Mouse (Mus musculus): ENCODE results near the gene Smbd1. TPM values are rescaled to one million over a fixed set of nuclear protein-coding genes. Genes with fewer than 3 reads are reported as not detected.
A peak's percentile ranks its signal among the peaks of the same experiment; 100 is the strongest.

Gene Smbd1
- polyA plus RNA-seq, 1 experiment from 2014 or later, result not detected

DNA sequence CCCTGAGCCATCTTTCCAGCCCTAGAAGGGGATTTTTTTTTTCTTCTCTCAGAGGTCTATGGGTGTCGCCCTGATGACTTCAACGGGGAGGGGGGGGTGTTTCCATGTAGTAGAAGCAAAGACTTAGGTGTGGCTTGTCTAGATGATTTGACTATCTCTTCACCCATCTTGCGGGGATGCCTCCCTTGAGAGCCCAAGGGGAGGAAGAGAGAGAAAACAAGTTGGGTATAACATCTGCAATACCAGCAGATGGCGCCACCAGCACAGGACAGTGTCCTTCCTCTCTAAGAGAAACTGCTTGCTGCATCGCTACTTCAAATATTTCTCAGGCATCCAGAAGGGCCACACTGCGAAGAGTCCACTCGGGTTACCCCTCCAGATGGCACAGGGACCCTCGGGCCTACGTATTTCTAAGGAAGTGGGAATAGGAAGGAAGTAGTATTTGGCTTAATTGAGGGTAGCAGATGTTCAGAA lies 2.6 kb upstream of the Smbd1 start:
- Histone ChIP-seq H3K9me3 (no peaks in the 10 kb centered on the region), H3K4me3 (no peak overlapping the region), H3K36me3 (no peaks in the 10 kb centered on the region), H3K4me1 (peaks cover 15% of the 10 kb centered on the region; the same call in 1 of the 2 replicates), H3K27ac (no peak overlapping the region), H3K9ac (no peak overlapping the region), H3K4me2 (replicated peaks) (no peak overlapping the region), H3K27me3 (no peaks in the 10 kb centered on the region; the same call in 1 of the 2 replicates)
- no peak for ATAC-seq (ENCODE audit: insufficient number of reproducible peaks, insufficient read depth, low FRiP score, low TSS enrichment)
- WGBS, result 2% methylated on average over 9 of the region's 9 CpGs

DNA sequence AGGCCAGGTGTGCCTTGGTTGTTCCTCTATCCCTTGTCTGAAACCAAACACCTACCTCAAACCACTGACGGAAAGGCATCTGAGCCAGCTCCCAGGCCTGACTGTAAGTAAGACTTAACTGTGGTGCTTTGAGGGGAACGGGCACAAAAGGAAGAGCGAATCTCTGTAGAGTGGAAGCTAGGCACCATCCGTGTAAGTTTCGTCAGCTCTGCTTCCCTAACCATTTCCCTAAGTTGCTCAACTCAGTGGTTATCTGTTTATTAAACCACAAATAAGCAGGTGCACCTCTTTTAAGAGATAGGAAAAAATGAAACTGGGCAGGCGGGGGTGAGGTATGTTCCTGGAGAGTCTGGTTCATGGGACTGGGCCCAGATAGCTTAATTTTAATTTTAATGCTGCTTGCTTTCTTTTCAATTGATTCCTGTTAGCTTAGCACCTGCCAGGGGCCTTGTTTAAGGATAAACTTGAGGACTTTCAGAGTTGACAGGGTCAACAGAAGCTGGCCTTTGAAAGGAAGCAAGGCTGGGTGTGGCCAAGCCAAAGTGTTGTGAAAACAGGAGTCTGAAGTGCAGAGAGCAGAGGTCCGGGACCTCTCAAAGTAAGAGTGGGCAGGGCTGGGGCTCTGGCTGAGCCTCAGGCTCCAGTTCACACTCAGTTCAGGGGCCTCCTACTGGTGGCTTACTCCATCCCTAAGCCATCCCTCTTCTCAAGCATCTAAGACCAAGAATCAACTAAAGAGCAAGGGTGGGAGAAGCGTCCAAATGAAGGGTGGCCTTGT lies 2.7 kb downstream of the Smbd1 start:
- Histone ChIP-seq H3K36me3 (no peaks in the 10 kb centered on the region), H3K4me2 (replicated peaks) (no peak overlapping the region), H3K27ac (no peak overlapping the region), H3K9me3 (no peaks in the 10 kb centered on the region), H3K4me3 (no peak overlapping the region), H3K4me1 (peaks cover 8% of the 10 kb centered on the region; the same call in 1 of the 2 replicates), H3K27me3 (no peaks in the 10 kb centered on the region; the same call in 1 of the 2 replicates), H3K9ac (no peak overlapping the region)
- 46% methylated on average over 8 of the region's 8 CpGs for WGBS
- ATAC-seq (ENCODE audit: insufficient number of reproducible peaks, insufficient read depth, low FRiP score, low TSS enrichment), result no peak

DNA sequence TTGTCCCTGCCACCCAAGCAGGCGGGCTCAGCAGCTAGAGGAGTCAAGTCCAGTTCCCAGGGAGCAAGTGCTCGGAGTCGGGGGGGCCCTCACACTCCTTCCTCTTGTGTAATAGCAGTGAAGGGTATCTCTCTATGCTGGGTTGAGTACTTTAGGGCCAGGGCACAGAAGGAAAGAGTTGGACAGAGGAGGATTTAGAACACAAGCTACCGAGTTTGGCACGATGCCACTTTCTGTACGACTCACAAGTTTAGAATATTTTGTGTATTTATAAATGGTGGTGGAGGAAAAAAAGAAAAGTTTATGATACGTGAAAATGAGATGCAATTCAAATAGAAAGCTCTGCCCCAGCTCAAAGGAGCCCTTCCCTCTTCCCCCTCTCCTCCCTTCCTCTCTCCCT lies 5.1 kb downstream of the Smbd1 start:
- H3K36me3 ChIP-seq, result no peaks in the 10 kb centered on the region
- no peak overlapping the region for H3K9ac ChIP-seq
- no peaks in the 10 kb centered on the region for H3K27me3 ChIP-seq
- H3K4me2 ChIP-seq (replicated peaks), result no peak overlapping the region
- WGBS, result 82% methylated on average over 7 of the region's 7 CpGs
- no peak for ATAC-seq (ENCODE audit: insufficient number of reproducible peaks, insufficient read depth, low FRiP score, low TSS enrichment)
- no peaks in the 10 kb centered on the region for H3K9me3 ChIP-seq
- H3K4me3 ChIP-seq, result no peak overlapping the region
- peaks cover 8% of the 10 kb centered on the region; the same call in 1 of the 2 replicates for H3K4me1 ChIP-seq
- H3K27ac ChIP-seq, result no peak overlapping the region

DNA sequence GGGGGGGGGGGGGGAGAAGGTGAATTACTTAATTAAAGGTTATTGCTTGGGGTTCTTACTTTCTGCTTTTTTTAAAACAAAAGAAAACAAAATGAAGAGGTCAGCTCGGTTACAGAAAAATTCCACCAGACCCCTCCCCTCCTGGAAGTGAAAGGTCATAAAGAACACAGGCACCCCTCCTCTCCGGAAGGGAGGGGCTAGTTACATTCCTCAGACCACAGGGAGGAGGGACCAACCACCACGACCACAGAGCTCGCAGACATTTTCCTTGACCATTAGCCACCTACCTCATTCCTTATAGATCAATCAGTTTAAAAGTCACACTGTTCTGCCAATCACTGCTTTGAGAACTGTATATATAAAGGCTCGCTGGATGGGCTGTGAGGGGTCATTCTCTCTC lies 6.4 kb downstream of the Smbd1 start:
- no peak for ATAC-seq (ENCODE audit: insufficient number of reproducible peaks, insufficient read depth, low FRiP score, low TSS enrichment)
- no peaks in the 10 kb centered on the region for H3K36me3 ChIP-seq
- peaks cover 8% of the 10 kb centered on the region; the same call in 1 of the 2 replicates for H3K4me1 ChIP-seq
- WGBS, result 42% methylated on average over 5 of the region's 5 CpGs
- H3K9me3 ChIP-seq, result no peaks in the 10 kb centered on the region
- H3K4me3 ChIP-seq, result no peak overlapping the region
- H3K4me2 ChIP-seq (replicated peaks), result no peak overlapping the region
- no peak overlapping the region for H3K27ac ChIP-seq
- H3K27me3 ChIP-seq, result no peaks in the 10 kb centered on the region
- H3K9ac ChIP-seq, result no peak overlapping the region

DNA sequence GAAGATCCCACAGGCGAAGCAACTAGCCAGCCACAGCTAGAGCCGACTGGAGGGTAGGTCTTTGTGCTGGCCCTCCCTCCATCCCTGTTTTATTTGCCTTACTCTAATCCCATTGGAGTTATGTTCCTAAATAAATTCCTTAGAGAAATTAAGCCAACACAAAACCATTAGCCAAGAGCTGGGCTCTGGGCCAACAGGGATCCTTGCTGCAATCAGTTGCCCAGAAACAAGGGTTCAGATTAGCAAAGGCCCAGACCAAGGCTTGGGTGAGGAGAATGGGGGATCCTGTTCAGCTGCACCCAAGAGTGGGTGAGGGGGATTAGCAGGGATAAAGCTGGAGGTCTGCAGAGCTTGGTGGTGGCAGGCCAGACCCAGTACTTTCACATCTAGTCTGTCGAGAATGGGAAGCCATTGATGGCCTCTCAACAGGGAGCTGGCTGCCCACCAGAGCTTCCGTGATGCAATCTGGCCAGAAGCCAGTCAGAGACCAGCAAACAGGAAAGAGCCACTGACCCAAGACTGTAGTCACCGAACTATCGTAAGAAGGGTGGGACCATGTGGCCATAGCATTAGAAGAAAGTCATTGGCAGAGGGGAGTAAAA lies 6.9 kb downstream of the Smbd1 start:
- Histone ChIP-seq H3K27me3 (no peaks in the 10 kb centered on the region), H3K4me1 (peaks cover 8% of the 10 kb centered on the region; the same call in 1 of the 2 replicates), H3K4me3 (no peak overlapping the region), H3K27ac (no peak overlapping the region), H3K4me2 (replicated peaks) (no peak overlapping the region), H3K36me3 (no peaks in the 10 kb centered on the region), H3K9ac (no peak overlapping the region), H3K9me3 (no peaks in the 10 kb centered on the region)
- 0 out of 2 replicates have a peak, but pooled peaks have one; percentile 48 for ATAC-seq (ENCODE audit: insufficient number of reproducible peaks, insufficient read depth, low FRiP score, low TSS enrichment)
- WGBS, result 58% methylated on average over 6 of the region's 6 CpGs

DNA sequence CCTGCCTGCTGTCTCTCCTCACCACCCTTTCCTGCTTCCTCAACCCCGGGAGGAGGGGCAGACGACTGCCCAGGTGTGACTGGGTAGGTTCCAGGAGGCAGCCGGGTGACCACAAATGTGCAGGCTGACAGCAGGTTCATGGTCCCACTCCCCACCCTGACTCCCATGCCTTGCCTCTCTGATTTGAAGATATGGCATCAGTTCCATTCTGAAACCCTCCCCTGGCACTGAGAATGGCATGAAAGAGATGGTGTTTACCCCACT lies 12.9 kb downstream of the Smbd1 start, which contains the start of gene Muc20:
Muc20 (minus strand) TSS at position 10 of the 264 bp plus-strand sequence.
- Histone ChIP-seq H3K27ac (no peak within 1 kb of the TSS), H3K36me3 (no peaks in the 10 kb centered on the region), H3K9ac (no peak within 1 kb of the TSS), H3K4me2 (replicated peaks) (no peak within 1 kb of the TSS), H3K27me3 (no peaks in the 10 kb centered on the region), H3K4me1 (0 out of 2 replicates have a peak, but pooled peaks cover 6% of the 10 kb centered on the region), H3K4me3 (no peak within 1 kb of the TSS), H3K9me3 (no peaks in the 10 kb centered on the region)
- no peak for ATAC-seq (ENCODE audit: insufficient number of reproducible peaks, insufficient read depth, low FRiP score, low TSS enrichment)
- WGBS, result 86% methylated on average over 3 of the region's 3 CpGs

DNA sequence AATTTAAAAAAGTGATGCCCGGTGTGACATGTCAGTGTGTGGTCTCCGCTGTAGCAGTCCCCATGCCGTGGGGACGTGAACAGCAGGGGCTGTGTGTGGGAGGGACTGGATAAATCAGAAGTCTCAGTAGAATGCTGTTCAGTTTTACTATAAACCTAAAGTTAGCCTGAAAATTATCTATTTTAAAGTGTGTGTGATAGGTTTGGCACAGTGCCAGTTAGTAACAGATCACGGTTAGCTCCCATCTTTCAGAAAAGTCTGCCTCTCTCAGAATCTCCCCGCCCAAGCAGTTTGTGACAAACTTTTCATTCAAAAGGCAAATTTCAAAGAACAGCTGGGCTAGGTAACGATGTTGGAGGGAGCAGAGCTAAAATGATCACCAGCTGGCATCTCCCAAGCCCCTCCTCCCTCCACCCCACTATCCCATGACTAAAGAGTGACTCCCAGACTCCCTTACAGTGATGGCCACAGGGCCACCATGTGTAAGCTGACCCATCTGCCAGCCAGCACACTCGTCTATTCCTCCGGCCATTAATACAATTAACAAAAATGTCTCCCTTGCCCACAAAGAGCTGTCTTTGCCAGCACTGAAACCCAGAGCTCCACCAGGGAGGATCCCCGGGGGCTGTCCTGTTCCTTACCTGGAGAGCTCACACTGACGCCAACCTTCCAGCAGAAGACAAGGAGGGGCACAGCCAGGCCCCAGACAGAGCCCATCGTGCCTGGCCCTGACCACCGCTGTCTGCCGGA lies 13.4 kb downstream of the Smbd1 start:
- WGBS, result 66% methylated on average over 14 of the region's 14 CpGs
- no peak overlapping the region for H3K9ac ChIP-seq
- no peaks in the 10 kb centered on the region for H3K36me3 ChIP-seq
- ATAC-seq (ENCODE audit: insufficient number of reproducible peaks, insufficient read depth, low FRiP score, low TSS enrichment), result no peak
- H3K4me3 ChIP-seq, result no peak overlapping the region
- H3K27ac ChIP-seq, result no peak overlapping the region
- no peak overlapping the region for H3K4me2 ChIP-seq (replicated peaks)
- 0 out of 2 replicates have a peak, but pooled peaks cover 6% of the 10 kb centered on the region for H3K4me1 ChIP-seq
- H3K27me3 ChIP-seq, result no peaks in the 10 kb centered on the region
- no peaks in the 10 kb centered on the region for H3K9me3 ChIP-seq

DNA sequence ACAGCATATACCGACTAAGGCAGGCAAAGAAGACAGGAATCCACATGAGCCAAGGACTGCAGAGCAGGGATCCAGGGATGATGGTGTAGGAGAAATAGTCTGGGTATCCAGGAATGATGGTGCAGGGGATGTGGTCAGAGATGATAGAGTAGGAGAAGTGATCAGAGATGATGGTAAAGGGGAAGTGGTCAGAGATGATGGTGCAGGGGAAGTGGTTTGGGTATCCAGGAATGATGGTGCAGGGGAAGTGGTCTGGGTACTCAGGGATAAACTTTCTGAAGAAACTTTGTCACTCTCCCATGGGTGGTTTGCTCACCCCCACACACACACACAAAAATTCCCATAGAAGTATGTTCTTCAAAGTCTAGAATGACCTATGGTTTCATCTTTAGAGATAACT lies 15.1 kb downstream of the Smbd1 start:
- WGBS, result 75% methylated on average over 1 of the region's 1 CpGs
- 0 out of 2 replicates have a peak, but pooled peaks cover 6% of the 10 kb centered on the region for H3K4me1 ChIP-seq
- no peak for ATAC-seq (ENCODE audit: insufficient number of reproducible peaks, insufficient read depth, low FRiP score, low TSS enrichment)
- no peaks in the 10 kb centered on the region for H3K9me3 ChIP-seq
- H3K4me2 ChIP-seq (replicated peaks), result no peak overlapping the region
- H3K4me3 ChIP-seq, result no peak overlapping the region
- H3K27ac ChIP-seq, result no peak overlapping the region
- no peaks in the 10 kb centered on the region for H3K27me3 ChIP-seq
- H3K9ac ChIP-seq, result no peak overlapping the region
- H3K36me3 ChIP-seq, result no peaks in the 10 kb centered on the region

DNA sequence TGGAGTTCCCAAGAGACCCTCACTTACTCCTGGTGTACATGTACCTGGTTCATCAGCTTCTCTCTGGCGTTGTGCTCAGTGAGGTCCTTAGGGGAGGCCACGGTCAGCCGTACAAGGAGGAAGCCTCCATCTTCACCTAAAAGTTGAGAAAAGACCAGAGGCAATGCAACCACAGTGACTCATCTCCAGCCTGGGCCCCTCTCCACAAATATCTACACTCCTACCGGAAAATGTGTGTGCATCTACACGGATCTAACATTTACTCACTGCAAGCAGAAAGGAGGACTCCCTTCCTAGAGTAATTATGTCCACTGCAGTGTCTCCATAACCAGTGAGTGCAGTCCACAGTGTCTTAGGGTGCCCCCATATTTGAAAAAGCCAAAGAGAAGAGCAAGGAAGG lies 20.2 kb downstream of the Smbd1 start:
- no peak for ATAC-seq (ENCODE audit: insufficient number of reproducible peaks, insufficient read depth, low FRiP score, low TSS enrichment)
- 93% methylated on average over 5 of the region's 5 CpGs for WGBS
- Histone ChIP-seq H3K36me3 (no peaks in the 10 kb centered on the region), H3K27ac (no peak overlapping the region), H3K4me3 (no peak overlapping the region), H3K4me1 (no peaks in the 10 kb centered on the region), H3K4me2 (replicated peaks) (no peak overlapping the region), H3K9ac (no peak overlapping the region), H3K9me3 (peaks cover 6% of the 10 kb centered on the region; the same call in 1 of the 2 replicates), H3K27me3 (no peaks in the 10 kb centered on the region)

DNA sequence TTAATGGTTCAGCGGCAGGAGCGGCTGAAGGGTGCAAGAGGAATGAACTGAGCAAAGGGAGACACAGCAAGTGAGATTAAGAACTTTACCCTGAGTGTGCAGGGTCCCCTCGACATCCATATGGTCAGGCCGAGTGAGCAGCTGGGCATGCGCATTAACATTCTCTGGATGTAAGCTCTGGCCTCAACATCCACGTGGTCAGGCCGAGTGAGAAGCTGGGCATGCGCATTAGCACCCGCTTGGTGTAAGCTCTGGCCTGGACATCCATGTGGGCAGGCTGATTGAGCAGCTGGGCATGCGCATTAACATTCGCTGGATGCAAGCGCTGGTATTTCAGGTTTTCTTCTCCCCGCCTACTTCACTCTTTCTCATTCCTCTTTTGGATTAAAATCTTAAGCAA lies 25.4 kb downstream of the Smbd1 start:
- Histone ChIP-seq H3K36me3 (no peaks in the 10 kb centered on the region), H3K4me2 (replicated peaks) (no peak overlapping the region), H3K4me3 (no peak overlapping the region), H3K27ac (no peak overlapping the region), H3K27me3 (no peaks in the 10 kb centered on the region), H3K9me3 (peaks cover 6% of the 10 kb centered on the region; the same call in 1 of the 2 replicates), H3K4me1 (no peaks in the 10 kb centered on the region), H3K9ac (no peak overlapping the region)
- no peak for ATAC-seq (ENCODE audit: insufficient number of reproducible peaks, insufficient read depth, low FRiP score, low TSS enrichment)
- 80% methylated on average over 13 of the region's 13 CpGs for WGBS

DNA sequence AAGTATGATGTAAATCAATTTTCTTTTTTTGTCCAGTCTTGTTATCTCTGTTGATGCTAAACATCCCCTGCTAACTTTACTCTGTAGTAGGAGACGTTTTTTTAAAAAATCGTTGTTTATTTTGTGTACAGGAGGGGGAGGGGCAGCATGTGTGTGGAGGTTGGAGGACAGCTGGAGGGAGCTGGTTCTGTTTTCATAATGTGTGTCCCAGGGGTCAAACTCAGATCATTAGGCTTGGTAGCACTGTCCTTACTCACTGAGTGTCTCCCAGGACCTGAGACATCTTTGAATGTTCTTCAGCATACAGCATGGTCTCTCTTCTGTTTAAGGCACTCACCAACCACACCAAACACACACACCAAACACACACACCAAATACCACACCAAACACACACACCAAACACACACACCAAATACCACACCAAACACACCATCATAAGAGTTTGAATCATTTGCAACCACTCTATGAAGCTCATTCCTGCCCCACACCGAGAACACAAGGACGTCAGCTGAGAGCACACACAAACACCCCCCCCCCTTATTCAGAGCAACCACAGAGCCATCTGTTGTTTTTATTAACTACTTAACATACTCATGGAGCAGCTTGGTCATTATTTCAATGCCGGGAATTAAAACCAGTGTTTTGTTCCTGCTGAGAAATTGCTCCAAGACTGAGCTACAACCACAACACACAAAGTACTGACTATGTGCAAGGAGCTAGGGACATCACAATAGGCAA lies 26.8 kb downstream of the Smbd1 start:
- WGBS, result 55% methylated on average over 5 of the region's 5 CpGs
- Histone ChIP-seq H3K4me3 (no peak overlapping the region), H3K27me3 (no peaks in the 10 kb centered on the region), H3K9ac (no peak overlapping the region), H3K27ac (no peak overlapping the region), H3K9me3 (peaks cover 2% of the 10 kb centered on the region; the same call in 1 of the 2 replicates), H3K4me1 (no peaks in the 10 kb centered on the region), H3K36me3 (no peaks in the 10 kb centered on the region), H3K4me2 (replicated peaks) (no peak overlapping the region)
- no peak for ATAC-seq (ENCODE audit: insufficient number of reproducible peaks, insufficient read depth, low FRiP score, low TSS enrichment)
